Mouse (Mus musculus): Measurements from ENCODE around the gene Proser3.

Gene Proser3

DNA sequence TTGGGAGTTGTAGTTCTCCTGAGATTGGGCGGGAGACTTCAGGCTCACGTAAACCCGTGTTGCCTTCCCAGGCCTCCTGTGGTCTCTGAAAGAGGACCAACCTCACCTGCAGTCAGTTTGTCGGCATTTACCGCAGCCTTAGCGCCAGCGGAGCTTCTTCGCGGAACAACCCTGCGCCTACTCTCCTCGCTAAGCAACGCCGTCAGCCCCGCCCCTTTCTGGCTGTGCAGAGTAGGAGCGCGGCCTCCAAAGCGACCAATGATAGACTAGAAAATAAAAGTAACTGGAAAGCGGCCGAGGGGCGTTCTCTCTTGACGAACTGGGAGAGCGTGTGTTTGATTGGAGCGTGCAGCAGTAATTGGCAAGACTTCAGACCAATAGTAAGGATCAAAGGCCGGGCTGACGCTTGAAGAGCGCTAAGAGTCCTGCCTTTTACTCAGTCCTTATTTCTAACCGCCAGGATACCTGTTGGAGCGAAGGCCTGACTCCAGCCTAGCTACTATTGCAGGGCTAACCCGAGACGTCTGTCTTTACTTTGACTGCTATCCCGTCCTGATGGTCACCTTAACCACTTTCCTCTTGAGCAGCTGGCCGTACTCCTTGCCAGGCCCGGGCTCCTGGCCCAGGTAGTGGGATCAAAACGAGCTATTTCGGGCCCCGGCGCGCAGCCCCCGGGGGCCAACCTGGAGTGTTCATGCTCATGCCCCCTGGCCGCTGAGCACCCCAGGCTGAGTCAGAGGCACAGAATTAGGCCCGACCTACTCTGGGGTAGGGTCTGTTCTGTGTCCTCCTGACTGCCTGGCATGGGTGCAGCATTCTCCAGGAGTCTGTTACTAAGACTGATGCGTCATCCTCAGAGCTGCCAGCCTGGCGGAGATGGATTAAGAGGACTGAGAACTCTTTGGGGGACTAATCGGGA lies at the start of gene Proser3, which contains the start of gene Hspb6:
TSS of gene Proser3 (minus strand) at position 198 of the 919 bp plus-strand sequence.
TSS of gene Hspb6 (plus strand) at position 77 of the 919 bp plus-strand sequence.
- DNase-seq, result peak; percentile 95 to 96

DNA sequence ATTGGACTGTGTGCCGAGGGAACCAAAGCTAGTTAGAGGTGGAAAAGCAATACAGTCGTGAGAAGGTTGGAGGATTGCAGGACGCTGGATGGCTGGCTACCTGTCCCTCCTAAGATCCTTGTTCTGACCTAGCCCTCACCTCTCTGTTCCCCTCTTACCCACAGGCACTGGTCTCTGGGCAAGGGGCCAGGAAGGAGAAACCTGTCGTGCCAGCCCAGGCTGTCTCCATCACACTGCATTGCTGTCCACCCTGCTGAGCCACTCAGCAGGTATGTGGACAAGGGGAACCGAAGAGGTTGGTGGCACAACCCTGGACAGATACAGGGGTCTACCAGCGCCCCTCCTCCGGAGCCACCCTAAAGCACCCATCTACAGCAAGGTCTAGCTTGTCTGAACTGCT lies 48.6 kb upstream of the Proser3 start:
- DNase-seq, result no peak

DNA sequence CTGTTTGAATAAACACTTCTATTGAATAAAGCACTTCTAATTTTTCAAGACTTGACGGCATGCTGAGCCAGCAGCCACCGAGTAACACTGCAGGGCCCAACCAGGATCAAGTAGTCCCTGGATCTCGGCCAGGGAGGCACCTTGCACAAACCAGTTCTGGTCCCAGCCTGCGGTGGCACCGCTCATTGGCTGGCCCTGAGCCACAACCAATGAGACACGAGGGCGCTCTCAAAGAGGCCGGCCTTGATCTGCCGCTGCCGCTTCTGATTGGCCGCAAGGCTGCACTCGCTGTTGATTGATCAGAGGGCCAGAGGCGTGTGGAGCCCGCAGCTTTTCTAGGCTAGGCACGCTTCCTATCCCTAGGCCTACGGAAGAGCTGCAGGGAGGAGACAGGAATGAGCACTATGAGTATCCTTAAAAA lies 47.8 kb upstream of the Proser3 start:
- DNase-seq, result peak; percentile 54 to 71

DNA sequence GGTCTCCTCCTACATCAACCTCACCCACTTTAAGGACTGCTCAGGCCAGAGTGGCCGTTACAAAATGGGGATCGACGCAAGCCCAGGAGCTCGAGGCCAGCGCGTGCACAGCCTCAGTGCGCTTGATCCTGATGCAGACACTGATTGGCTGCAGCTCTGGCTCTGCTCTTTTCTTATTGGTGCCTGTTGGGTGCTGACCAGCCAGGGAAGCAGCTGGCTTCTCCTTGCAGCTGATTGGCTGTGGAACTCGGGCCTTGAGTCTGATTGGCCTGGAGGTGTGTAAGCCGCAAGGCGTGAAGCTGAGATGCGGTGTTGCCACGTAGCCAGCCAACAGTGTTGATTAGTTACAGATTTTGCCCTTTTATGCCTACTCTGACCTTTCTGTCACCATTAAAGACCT lies 46.7 kb upstream of the Proser3 start, which contains the start of gene Zbtb32:
TSS of gene Zbtb32 (minus strand) at position 124 of the 400 bp plus-strand sequence.
- no peak for DNase-seq

DNA sequence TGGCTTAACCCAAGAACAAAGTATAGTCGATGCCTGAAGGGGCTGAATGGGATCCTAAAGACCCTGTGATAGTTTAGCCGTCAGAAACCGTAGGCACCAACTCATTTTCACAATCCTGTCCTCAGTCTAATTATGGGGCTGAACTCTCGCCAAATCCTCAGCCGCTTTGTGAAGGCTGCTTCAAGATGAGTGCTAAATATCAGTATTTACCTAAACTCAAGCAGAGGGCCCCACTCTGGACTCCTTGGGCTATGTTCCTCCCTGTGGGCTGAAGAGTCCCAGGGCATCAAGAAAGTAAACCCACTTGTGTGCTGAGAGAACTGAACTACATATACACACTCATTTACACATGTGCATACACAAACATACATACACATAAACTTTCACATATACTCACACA lies 44.7 kb upstream of the Proser3 start:
- DNase-seq, result no peak

DNA sequence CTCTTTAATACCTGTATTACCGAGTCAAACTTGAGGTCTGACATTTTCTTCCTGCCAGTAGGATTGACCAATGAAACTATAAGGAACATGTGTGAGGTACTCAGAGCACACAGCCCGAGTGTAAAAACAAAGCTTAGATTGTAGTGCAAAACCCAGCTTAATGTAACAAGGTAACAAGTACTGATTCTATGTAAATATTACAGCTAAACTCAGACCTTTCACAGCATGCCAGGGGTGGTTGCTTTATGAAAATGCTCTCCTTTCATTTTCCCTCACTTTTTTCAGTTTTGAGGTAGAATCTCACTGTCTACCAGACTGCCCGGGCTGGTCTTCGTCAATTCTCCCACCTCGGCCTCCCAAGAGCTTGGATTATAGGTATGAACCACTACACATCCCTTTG lies 44.0 kb upstream of the Proser3 start:
- DNase-seq, result no peak

DNA sequence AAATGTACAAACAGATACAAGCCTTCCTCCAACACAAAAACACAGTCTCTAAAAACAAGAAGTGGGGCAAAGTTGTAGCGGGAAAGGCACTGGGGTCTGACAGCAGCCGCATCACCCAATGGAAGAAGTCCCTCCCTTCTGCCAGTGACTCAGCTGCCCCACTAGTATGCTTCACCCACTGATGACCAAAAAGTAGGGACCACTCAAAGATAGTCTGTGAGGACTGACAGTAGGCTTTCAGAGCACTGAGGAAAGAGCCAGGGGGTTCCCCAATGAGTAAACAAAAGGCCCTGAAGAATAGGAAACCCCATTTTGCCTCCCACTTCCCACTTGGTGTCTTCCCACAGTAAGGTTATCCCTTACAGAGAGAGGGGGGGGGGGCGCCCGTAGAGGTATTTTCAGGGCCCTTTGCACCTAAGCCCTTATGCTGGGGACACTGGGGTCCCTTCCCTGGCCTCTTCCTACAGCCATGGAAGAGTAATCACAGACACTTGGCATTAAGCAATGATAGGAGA lies 42.5 kb upstream of the Proser3 start:
- no peak for DNase-seq

DNA sequence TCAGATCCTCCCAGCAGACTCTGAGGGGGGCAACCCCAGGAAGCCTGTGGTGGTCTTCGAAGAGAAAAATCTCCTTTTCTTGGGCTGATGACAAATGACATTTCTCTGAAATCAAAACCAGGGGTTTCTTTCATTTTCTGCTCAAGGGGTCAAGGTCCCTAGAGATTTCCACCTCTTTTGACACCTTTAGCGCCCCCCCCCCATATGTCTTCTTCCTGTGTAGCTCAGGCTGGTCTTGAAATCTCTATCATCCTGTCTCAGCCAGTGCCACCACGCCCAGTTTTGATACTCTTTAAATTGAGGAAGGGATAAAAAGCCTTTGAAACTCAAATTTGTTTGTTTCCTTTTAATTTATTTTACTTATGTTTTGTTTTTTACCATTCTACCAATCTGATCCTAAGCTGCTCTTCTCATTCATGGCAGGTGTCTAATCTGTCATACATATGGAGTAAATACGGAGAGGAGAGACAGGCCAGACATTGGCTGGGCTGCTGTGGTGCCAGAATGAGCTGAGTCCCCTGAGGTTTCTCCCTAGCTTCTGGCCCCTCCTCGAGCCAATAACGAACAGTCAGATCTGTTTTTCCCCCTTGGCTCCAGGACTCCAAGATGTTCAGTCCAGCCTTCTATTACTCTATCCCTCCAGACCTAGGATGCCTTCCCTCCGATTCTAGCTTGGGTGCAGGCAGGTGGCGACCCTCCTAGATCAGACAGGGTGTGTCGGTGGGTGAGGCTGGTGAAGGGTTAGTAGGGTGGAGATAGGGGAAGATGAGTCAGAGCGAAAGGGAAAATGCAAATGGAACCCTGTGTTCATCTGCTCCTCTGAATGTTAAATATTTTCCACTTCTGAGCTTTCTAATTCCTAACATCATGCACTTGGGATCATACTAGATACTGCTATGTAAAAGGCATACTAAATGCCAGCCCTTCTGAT lies 41.7 kb upstream of the Proser3 start:
- no peak for DNase-seq

DNA sequence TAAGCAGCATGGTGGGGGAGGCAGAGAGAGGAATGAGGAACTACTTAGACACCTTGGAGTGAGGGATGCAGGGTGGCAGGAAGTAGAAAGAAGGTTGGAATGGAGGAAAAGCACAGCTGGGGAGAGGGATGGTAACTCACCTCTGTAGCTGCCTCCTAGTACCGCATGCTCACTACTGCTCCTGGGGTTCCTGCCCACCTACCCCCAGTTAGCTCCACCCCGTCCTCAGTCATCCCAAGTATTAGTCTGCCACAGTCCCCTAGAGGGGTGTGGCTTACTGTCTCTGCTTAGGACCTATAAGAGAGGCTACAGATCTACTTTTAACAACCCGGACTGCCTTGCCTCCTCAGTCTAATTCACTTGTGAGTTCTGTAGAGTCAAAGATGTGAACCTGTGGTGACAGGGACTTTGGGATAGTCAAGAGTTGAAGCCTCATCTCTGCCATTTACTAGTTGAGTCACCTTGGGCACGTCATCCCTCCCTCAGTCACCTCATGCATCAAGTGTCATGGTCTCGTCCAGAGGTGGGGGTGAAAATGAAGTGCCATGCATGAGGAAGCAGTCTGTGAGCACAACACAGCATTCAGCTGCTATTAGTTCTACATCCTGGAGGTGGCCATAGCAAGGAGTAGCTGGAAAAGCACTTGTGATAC lies 40.8 kb upstream of the Proser3 start:
- no peak for DNase-seq

DNA sequence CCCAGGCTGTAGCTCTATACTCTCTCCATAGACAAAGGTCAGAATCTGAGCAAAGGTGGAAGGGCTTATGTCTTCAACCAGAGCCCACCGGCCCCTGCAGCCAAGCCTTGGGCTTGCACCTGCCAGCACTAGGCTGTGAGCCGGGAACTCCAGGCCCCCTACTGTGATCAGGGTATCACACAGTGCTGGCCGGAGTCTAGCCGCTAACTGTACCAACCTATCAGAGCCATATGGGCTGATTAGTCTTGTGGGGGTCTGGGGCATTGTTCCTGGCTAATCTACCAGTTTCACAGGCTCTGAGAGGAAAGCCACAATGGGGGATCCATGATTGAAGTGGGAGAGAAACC lies 39.5 kb upstream of the Proser3 start:
- no peak for DNase-seq

DNA sequence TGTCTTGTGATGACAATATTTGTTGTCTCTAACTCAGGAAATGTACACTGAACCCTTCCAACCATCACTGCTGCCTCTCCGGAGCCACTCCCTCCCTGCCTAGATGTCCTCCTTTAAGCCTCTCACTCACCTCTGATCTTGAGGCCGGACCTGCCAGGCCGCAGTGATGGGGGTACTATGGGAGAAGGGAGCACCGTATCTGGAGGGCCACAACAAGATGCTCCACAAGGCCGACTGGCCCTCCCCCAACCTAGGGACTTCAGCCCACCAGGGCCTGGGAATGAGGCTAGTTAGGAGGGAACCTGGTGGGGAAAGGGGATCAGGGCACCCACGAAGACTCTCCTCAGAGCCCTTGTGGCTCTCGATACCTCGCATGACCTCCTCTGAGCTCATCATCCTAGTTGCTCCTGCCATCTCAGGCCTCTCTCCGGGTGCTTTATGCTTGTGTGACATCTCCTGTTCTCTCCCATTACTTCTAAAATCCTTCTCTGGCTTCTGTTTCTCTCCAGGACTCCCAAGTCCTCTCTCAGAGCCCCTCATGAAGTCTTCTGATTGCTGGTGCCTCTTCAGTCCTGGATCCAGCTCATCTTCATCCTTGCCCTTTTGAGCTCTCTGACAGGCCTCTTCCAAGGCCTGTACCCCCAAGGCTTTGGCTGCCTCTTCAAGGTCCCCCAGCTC lies 39.0 kb upstream of the Proser3 start:
- DNase-seq, result no peak

DNA sequence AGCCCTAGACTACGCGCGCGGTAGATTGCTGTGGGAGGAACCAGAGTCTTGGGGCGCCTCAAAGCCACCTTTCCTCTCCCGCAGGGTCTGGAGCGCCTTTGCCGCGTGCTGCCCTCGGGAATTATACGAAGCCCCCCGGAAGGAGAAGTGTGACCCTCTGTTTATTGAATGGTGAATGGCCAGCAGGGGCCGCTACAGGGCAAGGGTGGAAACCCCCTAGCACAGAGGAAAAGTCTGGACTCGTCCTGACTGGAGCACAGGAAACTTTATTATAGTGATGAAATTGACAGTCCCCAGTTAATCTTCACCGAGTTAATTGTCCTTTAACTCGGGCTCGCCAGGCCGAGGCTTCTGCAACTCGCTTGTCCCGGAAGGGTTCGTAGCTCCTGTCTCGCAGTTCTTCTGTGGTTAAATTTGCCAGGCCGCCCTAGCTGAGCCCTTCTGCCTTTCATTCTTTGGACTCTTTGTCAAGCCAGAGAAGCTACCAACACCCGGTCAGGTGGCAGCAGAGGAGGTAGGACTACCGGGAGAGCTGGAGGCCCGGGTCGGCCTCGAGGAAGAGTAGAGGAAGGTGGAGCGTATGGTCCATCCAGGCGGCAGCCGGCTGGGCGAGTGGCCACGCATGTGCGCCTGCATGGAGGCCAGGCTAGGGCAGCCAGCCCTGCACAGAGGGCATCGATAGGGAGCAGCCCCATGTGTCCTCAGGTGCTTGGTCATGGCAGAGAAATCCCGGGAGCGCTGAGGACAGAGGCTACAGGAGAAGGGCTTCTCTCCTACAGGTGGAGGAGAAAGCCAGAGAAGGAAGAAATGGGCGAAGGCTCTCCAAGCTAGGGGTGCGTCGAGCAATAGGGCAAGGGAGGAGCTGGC lies 37.6 kb upstream of the Proser3 start:
- DNase-seq, result peak; percentile 82 to 85

DNA sequence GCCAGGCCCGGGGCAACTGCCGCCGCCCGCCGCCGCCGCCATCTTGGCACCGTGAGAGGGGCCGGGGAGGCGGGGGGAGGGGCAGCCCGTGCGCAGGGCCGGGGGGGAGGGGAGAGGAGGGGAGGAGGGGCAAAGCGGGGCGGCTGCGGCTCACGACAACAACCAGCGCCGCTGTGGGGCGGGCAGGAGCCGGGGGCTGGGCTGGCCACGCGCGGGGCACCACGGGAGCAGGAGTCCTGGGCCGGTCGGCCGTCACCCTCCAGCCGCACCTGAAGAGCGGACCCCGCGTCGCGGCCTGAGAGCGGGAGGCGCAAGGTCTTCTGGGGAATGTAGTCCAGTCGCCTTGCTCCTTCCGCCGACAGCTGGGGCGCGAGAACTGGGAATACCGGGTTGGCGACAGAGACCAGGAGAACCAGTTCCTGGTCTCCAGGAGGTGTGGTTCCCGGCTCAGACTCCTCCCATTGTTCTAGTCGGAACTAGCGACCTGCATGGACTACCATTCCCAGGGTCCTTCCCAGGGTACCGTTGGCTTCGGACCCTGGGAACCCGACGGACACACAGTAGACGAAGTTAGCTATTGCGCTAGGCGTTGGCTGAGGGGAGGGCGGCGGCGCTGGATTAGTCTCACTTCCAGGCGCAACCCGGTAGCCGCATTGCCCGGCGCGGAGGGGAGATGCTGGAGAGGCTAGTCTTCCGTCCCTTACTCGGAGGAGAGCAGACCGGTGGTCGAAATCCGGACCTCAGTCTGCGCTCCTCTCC lies 36.8 kb upstream of the Proser3 start, which contains the start of gene Kmt2b:
TSS of gene Kmt2b (minus strand) at position 51 of the 759 bp plus-strand sequence.
- DNase-seq, result peak; percentile 91 to 96

DNA sequence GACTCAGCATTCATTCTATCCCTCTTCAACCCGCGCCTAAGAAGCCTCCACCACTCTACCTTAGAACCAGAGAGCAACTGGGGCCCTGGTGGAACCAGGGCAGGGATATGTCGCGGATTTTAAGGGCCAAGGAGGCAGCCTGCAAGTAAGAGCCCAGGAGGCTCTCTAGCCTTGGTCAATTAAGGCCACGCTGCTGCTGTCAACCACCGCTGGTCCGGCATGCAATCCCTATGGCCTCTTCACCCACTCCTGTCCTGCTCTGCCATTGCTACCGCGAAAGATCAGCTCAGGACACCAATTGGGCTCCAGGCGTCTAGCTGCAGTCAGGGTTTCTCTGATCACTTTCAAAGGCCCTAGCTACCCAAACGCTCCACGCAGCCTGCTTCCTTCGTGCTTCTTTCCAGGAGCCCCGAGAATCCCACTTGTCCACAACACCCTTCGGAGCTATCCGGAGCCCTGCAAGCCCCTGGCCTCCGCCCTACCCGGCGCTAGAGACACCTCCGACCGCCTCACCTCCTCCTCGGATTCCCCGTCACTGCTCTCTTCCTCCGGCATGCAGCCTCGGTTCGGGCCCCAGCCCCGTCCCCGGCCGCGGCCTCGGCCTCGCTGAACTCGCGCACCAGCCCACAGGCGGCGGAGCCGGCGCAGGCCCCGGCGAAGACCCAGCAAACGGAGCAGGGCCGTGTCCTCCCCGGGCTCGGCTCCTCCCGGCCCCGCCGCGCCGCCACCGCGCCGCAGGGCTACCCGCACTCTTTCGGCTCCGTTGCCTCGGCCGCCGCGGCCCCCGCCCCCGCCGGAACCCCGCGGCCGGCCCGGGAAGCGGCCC lies 36.0 kb upstream of the Proser3 start:
- peak in 1 of 2 experiments; percentile 65 for DNase-seq

DNA sequence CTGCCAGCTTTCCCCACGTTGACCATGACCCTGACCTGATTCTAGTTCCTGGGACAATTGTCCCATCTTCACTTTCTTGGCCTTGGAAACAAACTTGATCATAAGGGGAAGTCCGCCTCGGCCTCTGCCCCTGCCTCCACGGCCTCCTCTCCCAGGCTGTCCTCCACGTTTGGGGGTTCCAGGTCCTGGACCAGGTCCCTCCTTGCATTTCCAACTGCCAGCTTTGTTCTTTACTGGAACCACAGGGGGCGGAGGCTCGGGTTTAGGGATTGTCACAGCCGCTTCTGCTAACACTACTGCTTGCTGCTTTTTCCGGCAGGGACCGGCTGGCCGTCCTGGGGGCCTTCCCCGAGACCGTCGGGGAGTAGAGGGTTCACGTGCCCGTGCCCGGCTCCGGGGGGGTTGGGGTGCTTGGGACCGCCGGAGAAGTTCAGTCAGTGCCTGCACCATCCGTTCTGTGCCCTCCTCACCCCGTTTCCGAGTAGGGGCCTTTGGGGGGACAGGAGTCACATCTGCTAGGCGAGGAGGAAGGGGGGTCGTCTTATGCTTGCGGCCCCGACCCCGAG lies 34.4 kb upstream of the Proser3 start:
- peak in 1 of 2 experiments; percentile 43 for DNase-seq

DNA sequence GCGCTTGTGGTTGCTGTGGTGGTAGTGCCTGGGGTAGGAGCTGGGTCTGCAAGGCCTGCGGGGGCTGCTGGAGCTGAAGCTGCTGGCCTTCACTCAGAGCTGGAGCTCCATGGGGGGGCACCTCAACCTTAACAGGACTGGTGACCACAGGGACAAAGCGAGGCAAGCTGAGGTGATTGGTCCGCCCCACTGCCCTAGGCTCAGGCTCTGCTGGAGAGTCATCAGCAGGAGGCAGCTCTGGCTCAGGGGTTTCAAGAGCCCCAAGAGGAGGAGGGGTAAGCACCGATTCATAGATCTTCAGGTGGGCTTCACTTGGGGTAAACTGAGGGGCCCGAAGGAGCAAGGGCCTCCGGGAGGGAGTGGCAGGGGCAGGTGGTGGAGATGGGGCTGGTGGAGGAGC lies 33.1 kb upstream of the Proser3 start:
- no peak for DNase-seq

DNA sequence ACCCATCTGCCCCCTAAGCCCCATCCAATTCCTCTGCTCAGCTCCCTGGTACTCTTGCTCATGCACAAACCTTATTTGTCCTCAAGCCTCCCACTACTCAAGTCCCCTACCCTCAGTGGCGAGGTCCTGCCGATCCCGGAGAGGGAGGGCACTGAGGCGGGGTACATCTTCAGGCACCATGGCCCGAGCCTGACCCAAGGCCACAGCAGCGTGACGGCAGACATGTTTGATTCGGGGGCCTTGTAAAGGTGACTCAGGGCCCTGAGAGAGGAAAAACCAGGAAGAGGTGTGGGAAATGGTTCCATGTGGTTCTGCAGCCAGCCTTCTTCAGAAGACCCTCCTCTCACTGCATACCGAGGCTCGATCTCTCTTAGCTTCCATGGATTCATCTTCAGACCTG lies 32.2 kb upstream of the Proser3 start:
- DNase-seq, result no peak

DNA sequence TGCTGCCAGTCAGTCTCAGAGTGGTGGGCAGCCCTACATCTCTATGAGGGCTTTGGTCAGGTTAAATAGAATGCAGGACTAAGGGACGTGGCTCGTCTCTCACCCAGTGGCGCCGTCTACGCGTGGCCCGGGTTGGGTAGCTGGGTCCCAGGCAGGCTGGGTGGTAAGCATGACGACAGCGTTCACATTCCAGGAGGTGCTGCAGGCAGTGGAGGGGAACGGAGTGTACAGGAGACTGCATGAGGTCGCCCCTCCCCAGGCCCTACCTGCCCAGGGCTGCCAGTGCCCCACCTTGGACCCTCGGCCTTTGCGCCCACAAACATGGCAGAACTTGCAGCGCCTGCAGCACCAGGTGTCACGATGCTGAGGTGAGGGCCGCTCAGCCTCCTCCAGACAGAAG lies 29.4 kb upstream of the Proser3 start:
- no peak for DNase-seq

DNA sequence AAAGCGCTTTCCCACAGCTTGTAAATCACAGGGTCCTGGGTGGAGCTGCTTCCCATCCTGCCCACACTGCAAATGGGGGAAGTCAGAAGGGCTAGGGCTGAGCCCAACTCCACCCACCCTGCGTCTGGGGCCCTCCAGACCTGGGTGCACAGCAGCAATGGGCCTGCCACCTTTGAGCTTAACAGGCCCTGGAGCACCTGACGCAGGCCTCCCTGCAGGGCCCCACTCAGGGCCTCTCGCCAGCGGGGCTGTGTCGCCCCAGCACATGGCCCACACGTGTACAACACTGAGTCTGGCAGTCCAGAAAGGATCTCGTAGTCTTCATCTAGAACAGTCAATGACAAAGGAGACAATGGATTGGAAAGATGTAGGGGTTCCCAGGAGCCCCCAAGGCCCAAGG lies 27.9 kb upstream of the Proser3 start:
- DNase-seq, result no peak
